Mouse (Mus musculus): ENCODE results near the gene Oit1.

Oit1 gene

DNA sequence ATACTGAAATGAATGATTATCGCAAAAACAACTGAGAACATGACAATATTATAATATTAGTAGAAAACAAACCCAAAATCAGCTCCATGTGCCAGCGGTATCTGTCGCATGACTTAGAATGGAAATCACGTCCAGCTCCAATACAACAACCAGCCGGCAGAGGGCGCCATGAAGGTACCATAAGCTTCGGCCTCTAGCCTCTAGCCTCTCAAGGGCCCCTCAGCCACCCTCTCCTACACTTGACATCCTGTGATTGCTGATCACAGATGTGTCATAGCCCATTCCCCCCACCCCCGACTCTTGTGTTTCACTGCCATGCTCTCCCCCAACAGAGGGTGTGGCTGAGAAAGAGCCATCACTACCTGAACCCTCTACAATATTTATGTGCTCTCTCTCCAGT, 78.3 kb downstream of the Oit1 start:
- DNase-seq (ENCODE audit: low read depth, low spot score) = peak; percentile 79
